Mouse (Mus musculus) retina, postnatal 1 day (tissue): ENCODE results near the gene Cyyr1.
A peak's percentile ranks its signal among the peaks of the same experiment; 100 is the strongest.
"Not testable (repeated sequence)": the region's sequence is repeated elsewhere in the genome, so short reads cannot be mapped to it uniquely, and the experiment has no call there.

ENCODE experiments used
- DNase-seq: peaks from one replicate; pipeline ENCODE4 v3.0.0-alpha.2; 2012

The Cyyr1 gene

GRCm38 (mm10) chr16:85553297-85553696 lies at the start of gene Cyyr1:
Cyyr1 (minus strand) TSS chr16:85553397.
- DNase-seq, result not testable (repeated sequence)

GRCm38 (mm10) chr16:85588844-85589243 lies 35.6 kb upstream of the Cyyr1 start:
- peak; percentile 8 for DNase-seq

GRCm38 (mm10) chr16:85587573-85588226 lies 34.5 kb upstream of the Cyyr1 start:
- no peak for DNase-seq

- no peak for DNase-seq
Measured at GRCm38 (mm10) chr16:85566474-85566873, 13.3 kb upstream of the Cyyr1 start.

GRCm38 (mm10) chr16:85553838-85554237 lies 641 bp upstream of the Cyyr1 start:
- no peak for DNase-seq

- not testable (repeated sequence) for DNase-seq
Measured at GRCm38 (mm10) chr16:85551976-85552375, 1.2 kb downstream of the Cyyr1 start.

GRCm38 (mm10) chr16:85549971-85550567 lies 3.1 kb downstream of the Cyyr1 start:
- peak; percentile 58 for DNase-seq

GRCm38 (mm10) chr16:85546519-85546918 lies 6.7 kb downstream of the Cyyr1 start:
- DNase-seq, result no peak

- DNase-seq, result no peak
Measured at GRCm38 (mm10) chr16:85541676-85542273, 11.4 kb downstream of the Cyyr1 start.

- DNase-seq, result no peak
Measured at GRCm38 (mm10) chr16:85541023-85541422, 12.2 kb downstream of the Cyyr1 start.

- DNase-seq, result no peak
Measured at GRCm38 (mm10) chr16:85538367-85538766, 14.8 kb downstream of the Cyyr1 start.

GRCm38 (mm10) chr16:85536075-85536474 lies 17.1 kb downstream of the Cyyr1 start:
- no peak for DNase-seq

GRCm38 (mm10) chr16:85527743-85528620 lies 25.2 kb downstream of the Cyyr1 start:
- peak; percentile 74 for DNase-seq

- DNase-seq, result peak; percentile 5
Measured at GRCm38 (mm10) chr16:85524589-85524988, 28.6 kb downstream of the Cyyr1 start.

- no peak for DNase-seq
Measured at GRCm38 (mm10) chr16:85507264-85507663, 45.9 kb downstream of the Cyyr1 start.

- no peak for DNase-seq
Measured at GRCm38 (mm10) chr16:85505108-85505507, 48.1 kb downstream of the Cyyr1 start.

GRCm38 (mm10) chr16:85503416-85503815 lies 49.8 kb downstream of the Cyyr1 start:
- DNase-seq, result no peak

- DNase-seq, result no peak
Measured at GRCm38 (mm10) chr16:85495837-85496236, 57.4 kb downstream of the Cyyr1 start.

GRCm38 (mm10) chr16:85488105-85488607 lies 65.0 kb downstream of the Cyyr1 start:
- DNase-seq, result peak; percentile 11

GRCm38 (mm10) chr16:85487266-85487665 lies 65.9 kb downstream of the Cyyr1 start:
- DNase-seq, result no peak

- DNase-seq, result no peak
Measured at GRCm38 (mm10) chr16:85484557-85484956, 68.6 kb downstream of the Cyyr1 start.

- DNase-seq, result peak; percentile 21
Measured at GRCm38 (mm10) chr16:85474552-85475071, 78.6 kb downstream of the Cyyr1 start.

GRCm38 (mm10) chr16:85470057-85470456 lies 83.1 kb downstream of the Cyyr1 start:
- no peak for DNase-seq
